Mouse (Mus musculus): ENCODE data around the gene Ube2h. TPM values are rescaled to one million over a fixed set of nuclear protein-coding genes. Genes with fewer than 3 reads are reported as not detected.

The Ube2h gene
- polyA plus RNA-seq, 1 experiment from 2014 or later = 42.3 TPM

DNA sequence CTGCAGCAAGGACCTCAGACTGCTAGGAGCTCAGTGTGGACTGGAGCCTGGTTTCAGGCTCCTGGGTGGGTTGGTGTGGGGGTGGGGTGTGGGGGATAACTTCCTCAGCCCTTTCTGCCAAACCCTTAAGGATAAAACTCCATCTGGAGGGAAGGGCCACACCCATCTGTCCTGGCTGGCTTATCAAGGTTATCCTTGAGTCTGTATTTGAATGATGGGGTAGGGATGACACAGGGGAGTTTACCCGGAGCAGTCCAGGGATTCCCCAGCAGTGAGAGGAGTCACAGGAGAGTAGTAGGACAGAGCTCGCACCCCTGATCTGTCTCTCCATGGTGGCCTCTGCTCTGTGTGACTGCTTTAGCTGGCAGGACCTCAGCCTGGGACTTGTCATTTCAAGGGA is 124.0 kb downstream of the Ube2h start:
- 22% methylated on average over 2 of the region's 2 CpGs for WGBS
- ATAC-seq (ENCODE audit: insufficient read depth) (no peak), DNase-seq (no peak)
- Histone ChIP-seq H3K4me1 (ENCODE audit: insufficient read depth) (peaks cover 5% of the 10 kb centered on the region; the same call in 1 of the 2 replicates), H3K4me3 (ENCODE audit: low read depth, low read length) (no peak overlapping the region), H3K27ac (ENCODE audit: low read depth) (no peak overlapping the region), H3K9me3 (ENCODE audit: low read depth, low read length) (no peaks in the 10 kb centered on the region), H3K9ac (no peak overlapping the region), H3K36me3 (ENCODE audit: insufficient read depth) (no peaks in the 10 kb centered on the region), H3K4me2 (no peak overlapping the region), H3K27me3 (ENCODE audit: insufficient read depth, low read length) (peaks cover 64% of the 10 kb centered on the region)
- TF ChIP-seq CTCF (IDR thresholded peaks at IDR 0.05; ENCODE audit: low read depth) = no peak

GRCm38 (mm10) chr6:30179046-30179445 is 125.3 kb downstream of the Ube2h start:
- DNase-seq = no peak
- ATAC-seq (ENCODE audit: insufficient read depth) = no peak
- Histone ChIP-seq H3K27ac (ENCODE audit: low read depth) (no peak overlapping the region), H3K4me1 (ENCODE audit: insufficient read depth) (peaks cover 5% of the 10 kb centered on the region; the same call in 1 of the 2 replicates), H3K4me2 (no peak overlapping the region), H3K36me3 (ENCODE audit: insufficient read depth) (no peaks in the 10 kb centered on the region), H3K27me3 (ENCODE audit: insufficient read depth, low read length) (peaks cover 77% of the 10 kb centered on the region), H3K9me3 (ENCODE audit: low read depth, low read length) (no peaks in the 10 kb centered on the region), H3K9ac (no peak overlapping the region), H3K4me3 (ENCODE audit: low read depth, low read length) (no peak overlapping the region)
- WGBS = 17% methylated on average over 11 of the region's 11 CpGs
- TF ChIP-seq CTCF (IDR thresholded peaks at IDR 0.05; ENCODE audit: low read depth) = no peak

GRCm38 (mm10) chr6:30178023-30178639 is 126.2 kb downstream of the Ube2h start:
- H3K4me2 ChIP-seq = no peak overlapping the region
- DNase-seq (no peak), ATAC-seq (ENCODE audit: insufficient read depth) (no peak)
- H3K27me3 ChIP-seq (ENCODE audit: insufficient read depth, low read length) = peaks cover 86% of the 10 kb centered on the region
- H3K9me3 ChIP-seq (ENCODE audit: low read depth, low read length) = no peaks in the 10 kb centered on the region
- TF ChIP-seq CTCF (IDR thresholded peaks at IDR 0.05; ENCODE audit: low read depth) = no peak
- no peak overlapping the region for H3K27ac ChIP-seq (ENCODE audit: low read depth)
- no peaks in the 10 kb centered on the region for H3K36me3 ChIP-seq (ENCODE audit: insufficient read depth)
- H3K4me1 ChIP-seq (ENCODE audit: insufficient read depth) = peaks cover 5% of the 10 kb centered on the region; the same call in 1 of the 2 replicates
- no peak overlapping the region for H3K9ac ChIP-seq
- no peak overlapping the region for H3K4me3 ChIP-seq (ENCODE audit: low read depth, low read length)
- WGBS = 2% methylated on average over 27 of the region's 27 CpGs

DNA sequence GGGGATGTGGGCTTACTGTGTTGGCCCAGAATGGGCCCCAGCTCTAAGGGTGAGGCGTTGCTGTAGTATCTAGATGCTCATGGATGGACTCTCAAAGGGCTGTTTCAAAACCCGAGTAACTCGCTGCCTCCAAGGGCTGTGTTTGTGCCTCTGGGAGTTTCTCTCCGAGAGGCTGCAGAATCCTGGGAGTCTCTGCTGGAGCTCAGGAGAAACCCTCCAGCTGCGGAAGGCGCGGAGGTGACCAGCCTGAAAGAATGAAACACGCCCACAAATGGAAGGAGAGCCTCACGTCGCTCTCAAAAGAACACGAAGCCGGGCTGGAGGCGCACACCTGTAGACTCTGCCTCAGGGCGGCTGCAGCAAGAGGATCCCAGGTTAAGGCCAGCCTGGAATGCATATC is 127.0 kb downstream of the Ube2h start:
- H3K27me3 ChIP-seq (ENCODE audit: insufficient read depth, low read length) = peaks cover 94% of the 10 kb centered on the region
- peaks cover 5% of the 10 kb centered on the region; the same call in 1 of the 2 replicates for H3K4me1 ChIP-seq (ENCODE audit: insufficient read depth)
- no peak overlapping the region for H3K9ac ChIP-seq
- 3% methylated on average over 14 of the region's 14 CpGs for WGBS
- no peak for ATAC-seq (ENCODE audit: insufficient read depth)
- peak overlapping the region; percentile 1; the same call in 1 of the 2 replicates for H3K4me3 ChIP-seq (ENCODE audit: low read depth, low read length)
- no peaks in the 10 kb centered on the region for H3K9me3 ChIP-seq (ENCODE audit: low read depth, low read length)
- TF ChIP-seq CTCF (IDR thresholded peaks at IDR 0.05; ENCODE audit: low read depth) = no peak
- H3K27ac ChIP-seq (ENCODE audit: low read depth) = no peak overlapping the region
- peak; percentile 47 for DNase-seq
- H3K36me3 ChIP-seq (ENCODE audit: insufficient read depth) = no peaks in the 10 kb centered on the region
- H3K4me2 ChIP-seq = 0 out of 2 replicates have a peak overlapping the region, but pooled peaks have one; percentile 10

DNA sequence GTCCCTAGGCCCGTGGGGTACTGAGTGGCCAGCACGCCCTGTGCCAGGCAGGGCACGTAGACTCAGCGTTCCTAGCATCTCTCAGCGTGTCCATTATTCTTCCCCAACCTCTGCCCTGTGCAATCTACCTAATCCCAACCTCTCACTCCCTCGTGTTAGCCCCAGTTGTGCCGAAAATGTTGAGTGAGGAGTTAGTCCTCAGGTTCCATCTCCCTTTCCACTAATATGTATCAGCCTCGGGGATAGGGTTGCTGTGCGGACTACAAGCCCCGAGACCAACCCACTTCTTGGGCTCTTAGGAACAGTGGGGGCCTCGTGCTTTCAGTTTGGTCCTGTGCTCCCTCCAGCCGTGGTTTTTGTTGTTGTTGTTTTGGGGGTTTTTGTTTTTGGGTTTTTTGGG is 127.8 kb downstream of the Ube2h start:
- Histone ChIP-seq H3K9me3 (ENCODE audit: low read depth, low read length) (no peaks in the 10 kb centered on the region), H3K4me2 (peak overlapping the region; percentile 57; the same call in 1 of the 2 replicates), H3K9ac (no peak overlapping the region), H3K27ac (ENCODE audit: low read depth) (no peak overlapping the region), H3K27me3 (ENCODE audit: insufficient read depth, low read length) (peaks cover 98% of the 10 kb centered on the region), H3K4me3 (ENCODE audit: low read depth, low read length) (0 out of 2 replicates have a peak overlapping the region, but pooled peaks have one; percentile 27), H3K4me1 (ENCODE audit: insufficient read depth) (peaks cover 5% of the 10 kb centered on the region; the same call in 1 of the 2 replicates), H3K36me3 (ENCODE audit: insufficient read depth) (no peaks in the 10 kb centered on the region)
- ATAC-seq (ENCODE audit: insufficient read depth) = no peak
- WGBS = 6% methylated on average over 12 of the region's 12 CpGs
- DNase-seq = no peak
- no peak for TF ChIP-seq CTCF (IDR thresholded peaks at IDR 0.05; ENCODE audit: low read depth)

GRCm38 (mm10) chr6:30175918-30176421 is 128.4 kb downstream of the Ube2h start:
- Histone ChIP-seq H3K27me3 (ENCODE audit: insufficient read depth, low read length) (peaks cover 98% of the 10 kb centered on the region), H3K4me1 (ENCODE audit: insufficient read depth) (peaks cover 5% of the 10 kb centered on the region; the same call in 1 of the 2 replicates), H3K36me3 (ENCODE audit: insufficient read depth) (no peaks in the 10 kb centered on the region), H3K27ac (ENCODE audit: low read depth) (no peak overlapping the region), H3K4me3 (ENCODE audit: low read depth, low read length) (peak overlapping the region; percentile 27), H3K4me2 (peak overlapping the region; percentile 57), H3K9me3 (ENCODE audit: low read depth, low read length) (no peaks in the 10 kb centered on the region), H3K9ac (no peak overlapping the region)
- 1% methylated on average over 28 of the region's 28 CpGs for WGBS
- peak; percentile 30 for DNase-seq
- TF ChIP-seq CTCF (IDR thresholded peaks at IDR 0.05; ENCODE audit: low read depth) = no peak
- no peak for ATAC-seq (ENCODE audit: insufficient read depth)

DNA sequence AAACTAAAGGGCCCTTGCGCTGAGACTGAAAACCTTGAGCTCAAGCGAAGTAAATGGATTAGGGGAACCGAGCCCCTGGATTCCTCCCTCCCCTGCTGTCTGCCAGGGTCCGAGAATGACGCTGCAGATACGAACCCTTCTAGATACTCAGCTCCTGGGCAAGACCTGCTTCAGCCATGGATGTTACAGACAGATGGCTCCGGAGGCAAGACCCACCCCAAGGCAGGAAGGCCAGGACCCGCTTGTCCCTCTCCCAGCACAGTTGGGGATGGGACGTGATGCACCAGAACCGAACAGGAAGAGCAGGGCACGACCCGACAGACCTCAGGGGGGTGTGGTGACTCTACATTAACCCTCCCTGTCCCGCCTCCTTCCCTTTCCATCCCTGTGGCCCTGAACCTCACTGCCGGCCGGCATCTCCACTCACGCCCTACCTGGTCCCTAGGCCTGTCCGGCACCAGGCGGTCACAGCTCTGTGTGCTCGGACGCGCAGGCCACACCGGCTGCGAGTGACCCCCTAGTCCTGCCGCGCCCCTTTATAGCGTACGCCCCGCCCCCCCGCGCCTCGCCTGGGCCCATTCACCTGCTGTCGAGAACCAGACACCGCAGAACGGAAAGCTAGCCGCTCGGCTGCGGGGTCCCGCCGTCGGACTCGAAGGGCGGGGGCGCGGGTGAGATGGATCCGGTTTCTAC is 129.0 kb downstream of the Ube2h start:
- Histone ChIP-seq H3K9ac (no peak overlapping the region), H3K36me3 (ENCODE audit: insufficient read depth) (no peaks in the 10 kb centered on the region), H3K27ac (ENCODE audit: low read depth) (no peak overlapping the region), H3K4me2 (peak overlapping the region; percentile 57), H3K27me3 (ENCODE audit: insufficient read depth, low read length) (peaks cover 100% of the 10 kb centered on the region), H3K9me3 (ENCODE audit: low read depth, low read length) (no peaks in the 10 kb centered on the region), H3K4me1 (ENCODE audit: insufficient read depth) (peaks cover 5% of the 10 kb centered on the region; the same call in 1 of the 2 replicates), H3K4me3 (ENCODE audit: low read depth, low read length) (peak overlapping the region; percentile 27)
- under 1% methylated on average over 45 of the region's 45 CpGs for WGBS
- peak; percentile 19 for DNase-seq
- no peak for TF ChIP-seq CTCF (IDR thresholded peaks at IDR 0.05; ENCODE audit: low read depth)
- ATAC-seq (ENCODE audit: insufficient read depth) = no peak

Data from lung, embryonic 14.5 days (tissue).